Comparison of ENCODE assay signal across 24 mouse cellular contexts in the genomic region with DNA sequence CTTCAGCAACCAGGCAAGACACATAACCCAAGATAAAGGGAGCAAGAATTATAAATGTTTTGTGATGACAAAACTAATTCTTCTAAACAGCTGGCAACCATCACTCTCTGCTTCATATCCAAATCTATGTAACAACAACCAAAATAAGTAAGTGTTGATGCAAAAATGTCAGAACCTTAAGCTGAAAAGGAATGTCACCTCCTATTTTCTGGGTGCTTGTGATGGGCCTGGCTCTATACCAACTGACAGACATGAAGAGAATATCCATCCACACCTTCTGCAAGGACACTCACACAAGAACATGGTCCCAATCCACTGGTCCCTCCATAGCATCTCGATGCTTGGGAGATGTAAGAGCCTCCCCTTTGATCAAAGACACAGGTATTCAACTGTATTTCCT.
"Had no signal": no experiment of that assay in that cellular context is flagged by ENCODE, and none has a peak within 500 bp of the region (broad histone marks: within the 10 kb centered on the region; RNA-seq: fewer than 3 reads in every experiment).

No protein-coding gene starts in this region.

- ATAC-seq: hindbrain, embryonic 16.5 days; inflammation-experienced regulatory T-cells, adult 6 months; intestine, embryonic 15.5 days; intestine, postnatal 0 days had no signal

- H3K27ac ChIP-seq: gastrocnemius, adult 2 months; heart, embryonic 10.5 days; hindbrain, embryonic 10.5 days; hindbrain, embryonic 12.5 days; hindbrain, embryonic 14.5 days; intestine, embryonic 15.5 days; layer of hippocampus, adult 2 months; left cerebral cortex, adult 2 months; limb, embryonic 10.5 days; limb, embryonic 12.5 days had no signal

- H3K9me3 ChIP-seq: heart, embryonic 10.5 days; heart, embryonic 12.5 days; hindbrain, embryonic 10.5 days; hindbrain, embryonic 12.5 days; intestine, embryonic 15.5 days; limb, embryonic 10.5 days; limb, embryonic 12.5 days had no signal

- H3K36me3 ChIP-seq: heart, embryonic 10.5 days; heart, embryonic 12.5 days; hindbrain, embryonic 10.5 days; hindbrain, embryonic 12.5 days; intestine, embryonic 15.5 days; limb, embryonic 10.5 days; limb, embryonic 12.5 days had no signal

- H3K9ac ChIP-seq: heart, embryonic 12.5 days; hindbrain, embryonic 12.5 days; hindbrain, embryonic 14.5 days; intestine, embryonic 15.5 days; limb, embryonic 12.5 days had no signal

- H3K4me1 ChIP-seq: heart, embryonic 10.5 days; heart, embryonic 12.5 days; hindbrain, embryonic 10.5 days; hindbrain, embryonic 12.5 days; intestine, embryonic 15.5 days; limb, embryonic 12.5 days had no signal

- DNase-seq: gastrocnemius, adult 2 months; gastrocnemius, postnatal 10 days; gastrocnemius, postnatal 25 days; heart, adult 18-20 months; heart, postnatal 10 days; heart, postnatal 4 days; kidney, adult 18-20 months; kidney, adult 8-10 months; kidney, postnatal 10 days; kidney, postnatal 25 days; kidney, postnatal 4 days had no signal

- H3K4me3 ChIP-seq: gastrocnemius, adult 2 months; heart, embryonic 10.5 days; heart, embryonic 12.5 days; hindbrain, embryonic 10.5 days; hindbrain, embryonic 12.5 days; intestine, embryonic 15.5 days; layer of hippocampus, adult 2 months; left cerebral cortex, adult 2 months; limb, embryonic 10.5 days; limb, embryonic 12.5 days had no signal

- H3K27me3 ChIP-seq: hindbrain, embryonic 12.5 days; intestine, embryonic 15.5 days had no signal

- H3K4me2 ChIP-seq: heart, embryonic 12.5 days; hindbrain, embryonic 12.5 days; hindbrain, embryonic 14.5 days; intestine, embryonic 15.5 days; limb, embryonic 12.5 days had no signal
